Mouse (Mus musculus) NIH3T3 (cell line): ENCODE measurements at regions not wholly inside any gene's neighbourhood (a gene's known extent, or its start where the extent isn't known, plus 50 kb on each side); places are given as distances from the start of the nearest gene placed in this dataset.

Experiments
- DNase-seq: peaks from one replicate; pipeline ENCODE4 v3.0.0-alpha.2; 2012; ENCODE audit warnings: low read depth

- no peak for DNase-seq
Measured at GRCm38 (mm10) chr5:126148908-126149307, 617.3 kb downstream of the Tmem132b start.

GRCm38 (mm10) chr5:126155216-126155880 lies 623.8 kb downstream of the Tmem132b start:
- DNase-seq: no peak

GRCm38 (mm10) chr5:126186111-126186510 lies 654.5 kb downstream of the Tmem132b start:
- DNase-seq: no peak

GRCm38 (mm10) chr5:126199876-126200275 lies 668.3 kb downstream of the Tmem132b start:
- no peak for DNase-seq

GRCm38 (mm10) chr5:126201535-126201934 lies 670.0 kb downstream of the Tmem132b start:
- no peak for DNase-seq

GRCm38 (mm10) chr5:126201996-126202395 lies 670.4 kb downstream of the Tmem132b start:
- no peak for DNase-seq

- no peak for DNase-seq
Measured at GRCm38 (mm10) chr5:126217016-126217415, 685.4 kb downstream of the Tmem132b start.

- no peak for DNase-seq
Measured at GRCm38 (mm10) chr5:126217746-126218145, 686.2 kb downstream of the Tmem132b start.

- no peak for DNase-seq
Measured at GRCm38 (mm10) chr5:126223696-126224095, 692.1 kb downstream of the Tmem132b start.

GRCm38 (mm10) chr5:126230768-126231167 lies 699.2 kb downstream of the Tmem132b start:
- DNase-seq: no peak

GRCm38 (mm10) chr5:126238071-126238470 lies 706.5 kb downstream of the Tmem132b start:
- DNase-seq: no peak

GRCm38 (mm10) chr5:126245776-126246175 lies 714.2 kb downstream of the Tmem132b start:
- DNase-seq: no peak

- DNase-seq: no peak
Measured at GRCm38 (mm10) chr5:126250331-126250730, 718.8 kb downstream of the Tmem132b start.

GRCm38 (mm10) chr5:126254661-126255060 lies 723.1 kb downstream of the Tmem132b start:
- DNase-seq: no peak

GRCm38 (mm10) chr5:126257860-126258259 lies 726.3 kb downstream of the Tmem132b start:
- no peak for DNase-seq

GRCm38 (mm10) chr5:126266471-126266870 lies 734.9 kb downstream of the Tmem132b start:
- DNase-seq: no peak

- DNase-seq: no peak
Measured at GRCm38 (mm10) chr5:126266929-126267609, 735.5 kb downstream of the Tmem132b start.

GRCm38 (mm10) chr5:126268592-126268991 lies 737.0 kb downstream of the Tmem132b start:
- DNase-seq: no peak

GRCm38 (mm10) chr5:126274316-126274715 lies 742.7 kb downstream of the Tmem132b start:
- DNase-seq: no peak

- DNase-seq: no peak
Measured at GRCm38 (mm10) chr5:126281057-126281728, 749.6 kb downstream of the Tmem132b start.

- no peak for DNase-seq
Measured at GRCm38 (mm10) chr5:126281782-126282181, 750.2 kb downstream of the Tmem132b start.

GRCm38 (mm10) chr5:126324847-126325246 lies 793.3 kb downstream of the Tmem132b start:
- DNase-seq: no peak

GRCm38 (mm10) chr5:126328276-126328675 lies 796.7 kb downstream of the Tmem132b start:
- peak; percentile 14 for DNase-seq
